Mouse (Mus musculus) liver, postnatal 0 days (tissue): ENCODE data around the gene Grm1. TPM values are rescaled to one million over a fixed set of nuclear protein-coding genes. Genes with fewer than 3 reads are reported as not detected.

Experiments used
- ATAC-seq: fragments of 200-750 bp; cut with Nextera tagmentation; 2 replicates; pipeline ENCODE4 v1.8.0; 2017; ENCODE audit warnings: mild to moderate bottlenecking, moderate library complexity
- DNase-seq: peaks from one replicate; pipeline ENCODE4 v3.0.0-alpha.2; 2016
- H3K27ac ChIP-seq: fragments of 300-500 bp; sonication (generic); 2 replicates; pipeline ENCODE4 v1.5.1; 2014; ENCODE audit warnings: antibody characterized with exemption, moderate library complexity, mild to moderate bottlenecking, low read depth
- H3K27me3 ChIP-seq: fragments of 300-500 bp; sonication (generic); 2 replicates; pipeline ENCODE4 v1.6.1; 2014; ENCODE audit warnings: low read length, control low read depth, mixed read lengths; ENCODE audit not compliant: insufficient read depth
- H3K36me3 ChIP-seq: fragments of 300-500 bp; sonication (generic); replicated peaks from 2 replicates; pipeline ENCODE4 v1.6.1; 2014; ENCODE audit warnings: mild to moderate bottlenecking, control low read depth, low read length, moderate library complexity, mixed read lengths; ENCODE audit not compliant: insufficient read depth
- H3K4me1 ChIP-seq: fragments of 300-500 bp; sonication (generic); 2 replicates; pipeline ENCODE4 v1.6.1; 2014; ENCODE audit warnings: antibody characterized with exemption, mild to moderate bottlenecking, control low read depth; ENCODE audit not compliant: insufficient read depth
- H3K4me2 ChIP-seq: fragments of 300-500 bp; sonication (generic); 2 replicates; pipeline ENCODE4 v1.6.1; 2014; ENCODE audit warnings: low read depth, mild to moderate bottlenecking, low read length, moderate library complexity, mixed read lengths
- H3K4me3 ChIP-seq: fragments of 300-500 bp; sonication (generic); 2 replicates; pipeline ENCODE4 v1.5.1; 2014; ENCODE audit warnings: low read depth, low read length
- H3K9ac ChIP-seq: fragments of 300-500 bp; sonication (generic); replicated peaks from 2 replicates; pipeline ENCODE4 v1.6.1; 2014; ENCODE audit warnings: mild to moderate bottlenecking, moderate library complexity
- H3K9me3 ChIP-seq: fragments of 300-500 bp; sonication (generic); 2 replicates; pipeline ENCODE4 v1.6.1; 2016; ENCODE audit warnings: mild to moderate bottlenecking, control low read depth, low read length, mixed read lengths
- CTCF ChIP-seq: sonication (generic); IDR thresholded peaks from 2 replicates; pipeline ENCODE4 v1.5.1; 2016; ENCODE audit warnings: antibody characterized with exemption, low read depth
- EP300 ChIP-seq: IDR thresholded peaks from 2 replicates; pipeline ENCODE4 v1.6.1; 2016; ENCODE audit warnings: antibody characterized with exemption, low read depth, mild to moderate bottlenecking
- WGBS: fragments of 180-500 bp; shearing (Covaris S2); extraction: QIAGEN DNeasy Blood & Tissue Kit; methylation state at CpG from one replicate; pipeline ENCODE4 v1.1.7; 2014; ENCODE audit not compliant: insufficient replicate concordance; 5-methylcytosine and 5-hydroxymethylcytosine counted together
- polyA plus RNA-seq: library from polyadenylated mRNA; unstranded; fragments of >200 nt; fragmentation: Nextera tagmentation; extraction: Ambion mirVana; gene quantifications from 2 replicates; pipeline ENCODE4 v1.2.1, GENCODE M21; 2015

Gene Grm1
- polyA plus RNA-seq, 1 experiment from 2014 or later: not detected

DNA sequence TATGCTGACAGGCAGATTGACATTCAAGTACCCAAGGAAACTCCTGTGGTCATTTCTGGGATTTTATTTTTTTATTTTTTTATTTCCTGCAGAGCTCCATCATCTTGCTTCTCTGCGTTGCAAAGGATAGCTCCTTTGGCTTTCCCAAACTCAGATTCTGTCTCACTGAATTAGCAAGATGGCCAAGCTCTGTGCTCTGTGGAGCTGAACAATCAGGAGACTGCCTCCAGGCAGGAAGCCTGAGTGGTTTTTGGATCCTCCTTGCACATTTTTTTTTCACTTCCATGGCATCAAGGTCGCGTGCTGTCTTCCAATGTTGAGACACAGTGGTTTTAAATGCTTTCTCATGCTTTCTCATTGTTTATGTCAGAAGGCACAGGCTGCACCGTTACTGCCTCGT lies 347.6 kb downstream of the Grm1 start:
- Histone ChIP-seq H3K9ac (no peak overlapping the region), H3K9me3 (no peaks in the 10 kb centered on the region), H3K36me3 (no peaks in the 10 kb centered on the region), H3K27ac (no peak overlapping the region), H3K4me2 (no peak overlapping the region), H3K4me1 (no peaks in the 10 kb centered on the region), H3K27me3 (no peaks in the 10 kb centered on the region), H3K4me3 (no peak overlapping the region)
- no peak for TF ChIP-seq EP300
- DNase-seq (no peak), ATAC-seq (no peak)
- 48% methylated on average over 5 of the region's 5 CpGs for WGBS

DNA sequence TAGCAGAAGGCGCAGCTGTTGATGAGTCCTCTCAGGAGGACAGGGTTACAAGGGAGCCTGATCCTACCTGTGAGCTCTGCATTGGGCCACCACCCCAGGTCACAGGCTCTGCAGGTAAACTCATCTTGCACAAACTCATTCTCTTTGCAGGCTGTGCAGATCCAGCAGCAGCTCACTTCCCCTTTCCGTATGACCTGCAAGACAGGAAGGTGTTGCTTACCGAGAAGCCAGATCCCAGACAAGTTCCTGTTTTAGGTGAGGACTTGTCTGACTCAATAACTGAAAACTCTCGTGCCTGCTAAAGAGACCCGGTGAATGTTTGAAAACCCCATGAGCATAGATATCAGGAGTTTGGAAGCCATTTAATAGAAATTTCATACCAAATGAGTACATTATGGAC lies 349.1 kb downstream of the Grm1 start:
- no peak overlapping the region for H3K27ac ChIP-seq
- TF ChIP-seq CTCF: no peak
- no peak for TF ChIP-seq EP300
- H3K36me3 ChIP-seq: no peaks in the 10 kb centered on the region
- no peaks in the 10 kb centered on the region for H3K27me3 ChIP-seq
- ATAC-seq (peak; percentile 57), DNase-seq (peak; percentile 16)
- H3K9me3 ChIP-seq: no peaks in the 10 kb centered on the region
- H3K4me3 ChIP-seq: no peak overlapping the region
- H3K4me2 ChIP-seq: no peak overlapping the region
- H3K9ac ChIP-seq: no peak overlapping the region
- no peaks in the 10 kb centered on the region for H3K4me1 ChIP-seq
- 34% methylated on average over 5 of the region's 5 CpGs for WGBS

GRCm38 (mm10) chr10:10726501-10726900 lies 355.7 kb downstream of the Grm1 start:
- H3K4me2 ChIP-seq: no peak overlapping the region
- TF ChIP-seq EP300 (no peak), CTCF (no peak)
- no peak overlapping the region for H3K27ac ChIP-seq
- H3K36me3 ChIP-seq: no peaks in the 10 kb centered on the region
- ATAC-seq (no peak), DNase-seq (no peak)
- no peaks in the 10 kb centered on the region for H3K27me3 ChIP-seq
- no peak overlapping the region for H3K9ac ChIP-seq
- WGBS: 73% methylated on average over 3 of the region's 3 CpGs
- no peak overlapping the region for H3K4me3 ChIP-seq
- no peaks in the 10 kb centered on the region for H3K4me1 ChIP-seq
- H3K9me3 ChIP-seq: no peaks in the 10 kb centered on the region

DNA sequence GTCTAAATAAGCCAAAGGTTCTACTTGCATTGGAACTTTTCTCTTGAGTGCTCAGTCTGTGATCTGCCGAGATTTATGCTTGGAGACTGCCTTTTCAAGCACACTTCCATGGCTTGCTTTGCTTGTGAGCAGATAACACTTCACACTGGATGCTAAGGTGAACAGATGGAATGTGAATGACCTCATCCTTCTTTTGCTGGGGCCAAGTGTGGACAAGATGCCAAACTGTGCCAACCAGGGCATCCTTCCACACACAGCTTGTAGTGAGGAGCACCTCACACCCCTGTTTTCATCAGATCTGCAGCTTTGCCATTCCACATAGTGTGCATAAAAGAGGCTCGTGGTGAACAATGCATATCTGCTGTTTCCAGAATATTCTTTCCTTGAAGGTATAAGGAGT lies 371.3 kb downstream of the Grm1 start:
- 50% methylated on average over 2 of the region's 2 CpGs for WGBS
- Histone ChIP-seq H3K36me3 (no peaks in the 10 kb centered on the region), H3K4me2 (no peak overlapping the region), H3K27me3 (no peaks in the 10 kb centered on the region), H3K27ac (no peak overlapping the region), H3K9me3 (no peaks in the 10 kb centered on the region), H3K4me3 (no peak overlapping the region), H3K4me1 (no peaks in the 10 kb centered on the region), H3K9ac (no peak overlapping the region)
- TF ChIP-seq EP300: no peak
- no peak for TF ChIP-seq CTCF
- DNase-seq (no peak), ATAC-seq (no peak)

DNA sequence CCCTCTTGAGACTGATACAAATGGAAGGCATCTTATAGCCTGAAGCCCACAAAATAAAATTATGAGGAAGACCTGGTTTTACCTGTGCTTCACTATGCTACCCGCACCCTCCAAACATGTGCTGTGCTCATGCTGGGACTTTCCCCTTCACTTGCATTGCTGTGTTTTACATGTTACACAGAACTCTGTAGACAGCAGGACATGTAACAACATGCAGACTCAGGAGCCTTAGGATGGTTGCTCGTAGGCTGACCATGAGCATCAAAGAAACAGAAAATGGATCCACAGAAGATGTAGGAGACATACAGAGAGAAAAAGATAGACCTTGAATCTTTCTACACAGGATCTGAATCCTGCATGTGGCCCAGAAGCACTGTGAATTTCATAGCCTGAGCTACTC lies 371.8 kb downstream of the Grm1 start:
- 70% methylated on average over 2 of the region's 2 CpGs for WGBS
- ATAC-seq (no peak), DNase-seq (no peak)
- Histone ChIP-seq H3K4me3 (no peak overlapping the region), H3K4me1 (no peaks in the 10 kb centered on the region), H3K27ac (no peak overlapping the region), H3K36me3 (no peaks in the 10 kb centered on the region), H3K4me2 (no peak overlapping the region), H3K9ac (no peak overlapping the region), H3K9me3 (no peaks in the 10 kb centered on the region), H3K27me3 (no peaks in the 10 kb centered on the region)
- TF ChIP-seq EP300 (no peak), CTCF (no peak)

DNA sequence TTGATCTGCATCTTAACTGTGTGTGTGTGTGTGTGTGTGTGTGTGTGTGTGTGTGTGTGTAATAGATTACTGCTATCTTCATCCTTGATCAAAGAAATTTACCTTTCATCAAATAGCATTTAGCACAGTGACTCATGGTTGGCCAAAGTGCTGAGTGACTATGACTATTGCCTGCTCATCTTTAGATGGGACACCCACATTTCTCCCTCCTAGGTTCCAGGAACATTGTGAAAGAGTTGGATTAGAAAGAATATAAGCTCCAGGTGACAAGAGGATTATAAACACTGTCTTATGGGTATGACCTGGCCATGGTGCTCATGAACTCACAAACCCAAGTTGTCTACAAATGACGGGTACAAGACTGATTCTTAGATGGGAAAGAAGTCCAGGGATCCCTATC lies 374.1 kb downstream of the Grm1 start:
- TF ChIP-seq EP300: no peak
- no peak for TF ChIP-seq CTCF
- H3K27ac ChIP-seq: no peak overlapping the region
- no peak overlapping the region for H3K4me3 ChIP-seq
- no peak overlapping the region for H3K4me2 ChIP-seq
- no peaks in the 10 kb centered on the region for H3K4me1 ChIP-seq
- DNase-seq (no peak), ATAC-seq (no peak)
- no peaks in the 10 kb centered on the region for H3K36me3 ChIP-seq
- H3K27me3 ChIP-seq: no peaks in the 10 kb centered on the region
- no peak overlapping the region for H3K9ac ChIP-seq
- 53% methylated on average over 1 of the region's 1 CpGs for WGBS
- no peaks in the 10 kb centered on the region for H3K9me3 ChIP-seq

- TF ChIP-seq EP300 (no peak), CTCF (no peak)
- Histone ChIP-seq H3K9ac (no peak overlapping the region), H3K4me3 (no peak overlapping the region), H3K9me3 (no peaks in the 10 kb centered on the region), H3K4me2 (no peak overlapping the region), H3K4me1 (no peaks in the 10 kb centered on the region), H3K27me3 (no peaks in the 10 kb centered on the region), H3K36me3 (no peaks in the 10 kb centered on the region), H3K27ac (no peak overlapping the region)
- ATAC-seq: no peak
- no peak for DNase-seq
- 68% methylated on average over 1 of the region's 1 CpGs for WGBS
Observed at GRCm38 (mm10) chr10:10701326-10701725, 380.8 kb downstream of the Grm1 start.
